Mouse (Mus musculus): Measurements from ENCODE around the gene Dmkn.

Dmkn gene

GRCm38 (mm10) chr7:30761769-30762352 is 1.7 kb upstream of the Dmkn start:
- DNase-seq (ENCODE audit: low read depth in 1 of 2, low spot score in 2 of 2), result peak; percentile 21 to 42

- no peak for DNase-seq (ENCODE audit: low read depth in 1 of 2, low spot score in 2 of 2)
Observed at GRCm38 (mm10) chr7:30765173-30765572, 1.6 kb downstream of the Dmkn start.

GRCm38 (mm10) chr7:30766408-30766807 is 2.9 kb downstream of the Dmkn start:
- no peak for DNase-seq (ENCODE audit: low read depth in 1 of 2, low spot score in 2 of 2)

DNA sequence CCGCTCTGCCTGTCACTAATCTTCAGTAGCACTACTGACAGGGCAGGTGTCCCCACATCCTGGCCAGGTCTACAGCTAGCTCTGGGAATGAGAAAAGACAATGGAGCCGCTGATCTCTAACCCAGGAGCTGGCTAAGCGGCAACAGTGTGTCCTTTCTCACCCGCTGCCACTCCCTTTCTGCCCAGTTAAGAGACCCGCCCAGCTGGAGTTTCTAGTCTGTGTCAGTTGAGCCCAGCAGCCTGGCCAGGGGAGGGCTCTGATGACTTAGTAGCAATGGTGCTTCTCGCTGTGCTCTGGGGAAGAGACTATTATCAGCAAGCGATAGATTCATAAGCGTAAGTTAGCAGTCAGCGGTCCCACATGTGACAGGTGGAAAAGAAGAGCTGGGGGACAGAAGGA is 5.7 kb downstream of the Dmkn start:
- no peak for DNase-seq (ENCODE audit: low read depth in 1 of 2, low spot score in 2 of 2)

DNA sequence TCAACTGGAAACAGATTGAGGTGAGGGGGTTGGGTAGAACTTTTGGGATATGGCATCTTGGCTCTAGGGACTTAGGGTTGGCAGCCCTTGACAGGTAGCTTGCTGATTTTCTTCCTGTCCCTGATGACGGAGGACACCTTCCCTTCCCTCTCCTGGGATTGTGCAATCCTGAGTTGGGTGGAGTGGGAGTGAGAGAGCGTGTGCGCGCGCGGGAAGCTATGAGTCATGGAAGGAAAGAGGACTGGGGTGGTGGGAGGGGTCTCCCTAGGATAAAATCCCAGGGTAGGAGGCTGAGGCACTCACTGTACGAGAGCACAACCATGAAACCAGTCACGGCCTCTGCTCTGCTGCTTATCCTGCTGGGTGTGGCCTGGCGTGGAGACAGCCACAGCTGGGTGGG is 12.5 kb downstream of the Dmkn start:
- no peak for DNase-seq (ENCODE audit: low read depth in 1 of 2, low spot score in 2 of 2)

DNA sequence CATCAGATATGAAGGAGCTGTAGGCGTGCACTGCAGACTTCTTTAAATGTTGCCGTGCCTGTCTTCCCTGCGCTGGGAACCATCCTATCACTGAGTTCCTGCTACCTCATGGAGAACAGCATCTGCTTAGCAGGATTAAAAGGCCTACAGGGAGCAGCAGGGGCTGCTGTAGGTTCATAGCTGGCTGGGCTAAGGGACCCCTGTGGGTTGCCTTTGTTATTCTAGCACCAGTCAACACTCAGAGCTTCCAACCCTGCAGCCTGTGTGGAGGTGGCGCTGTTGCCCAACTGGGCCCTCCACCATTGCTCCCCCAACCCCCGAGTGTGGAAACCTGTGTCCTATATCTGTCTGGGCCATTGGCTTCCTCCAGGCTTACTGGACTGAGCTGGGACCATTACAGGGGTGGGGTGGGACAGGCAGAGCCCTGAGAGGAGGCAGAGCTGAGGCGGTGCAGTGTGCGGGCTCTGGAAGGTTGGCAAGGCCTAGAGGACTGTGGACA is 13.6 kb downstream of the Dmkn start:
- DNase-seq (ENCODE audit: low read depth in 1 of 2, low spot score in 2 of 2), result no peak

DNA sequence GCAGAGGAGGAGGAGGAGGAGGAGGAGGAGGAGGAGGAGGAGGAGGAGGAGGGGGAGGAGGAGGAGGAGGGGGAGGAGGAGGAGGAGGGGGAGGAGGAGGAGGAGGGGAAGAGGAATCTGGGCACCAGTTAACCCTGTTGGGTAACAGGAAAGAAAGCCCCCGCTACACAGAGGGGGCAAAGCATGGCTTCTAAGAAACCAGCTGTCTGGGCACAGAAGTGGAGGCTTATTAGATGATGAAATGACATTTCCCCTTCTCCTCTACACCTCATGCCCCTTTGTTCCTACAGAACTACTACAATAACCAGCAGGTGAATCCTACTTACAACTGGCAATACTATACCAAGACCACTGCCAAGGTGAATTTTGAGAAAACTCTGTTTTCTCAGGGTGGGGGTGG is 14.4 kb downstream of the Dmkn start:
- DNase-seq (ENCODE audit: low read depth in 1 of 2, low spot score in 2 of 2), result no peak

- no peak for DNase-seq (ENCODE audit: low read depth in 1 of 2, low spot score in 2 of 2)
Observed at GRCm38 (mm10) chr7:30781792-30782191, 18.2 kb downstream of the Dmkn start.

GRCm38 (mm10) chr7:30782658-30783057 is 19.1 kb downstream of the Dmkn start:
- no peak for DNase-seq (ENCODE audit: low read depth in 1 of 2, low spot score in 2 of 2)

GRCm38 (mm10) chr7:30785154-30785553 is 21.6 kb downstream of the Dmkn start:
- DNase-seq (ENCODE audit: low read depth in 1 of 2, low spot score in 2 of 2), result no peak

- DNase-seq (ENCODE audit: low read depth in 1 of 2, low spot score in 2 of 2), result no peak
Observed at GRCm38 (mm10) chr7:30785721-30786546, 22.4 kb downstream of the Dmkn start.

DNA sequence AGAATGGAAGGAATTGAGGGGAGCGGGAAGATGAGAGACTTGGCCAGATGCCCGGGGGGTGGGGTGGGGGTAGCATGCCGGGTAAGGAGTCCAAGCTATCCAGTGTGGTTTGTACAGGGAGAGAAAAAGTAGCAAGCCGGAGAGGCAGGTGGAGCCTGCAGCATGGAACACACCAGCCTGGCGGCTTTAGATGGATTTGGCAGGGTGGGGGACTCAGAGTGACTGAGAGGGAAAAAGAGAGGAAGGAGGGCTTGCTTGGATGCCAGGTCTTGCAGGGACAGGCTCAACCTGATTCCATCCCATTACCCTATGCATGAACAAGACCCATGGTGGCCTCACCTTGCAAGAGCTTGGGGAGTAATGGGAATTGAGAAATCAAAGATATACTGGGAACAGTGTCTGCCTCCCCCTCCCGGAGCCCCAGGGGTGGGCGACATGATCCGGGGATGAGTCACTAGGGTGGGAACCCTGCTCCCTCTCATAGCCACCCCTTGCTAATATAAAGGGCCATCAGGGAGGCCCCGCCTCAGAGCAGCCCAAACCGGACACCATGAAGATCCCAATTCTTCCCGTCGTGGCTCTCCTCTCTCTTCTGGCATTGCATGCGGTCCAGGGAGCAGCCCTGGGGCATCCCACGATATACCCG is 23.9 kb downstream of the Dmkn start, which contains the start of gene Krtdap:
TSS of gene Krtdap (plus strand) at position 520 of the 646 bp plus-strand sequence.
- no peak for DNase-seq (ENCODE audit: low read depth in 1 of 2, low spot score in 2 of 2)

DNA sequence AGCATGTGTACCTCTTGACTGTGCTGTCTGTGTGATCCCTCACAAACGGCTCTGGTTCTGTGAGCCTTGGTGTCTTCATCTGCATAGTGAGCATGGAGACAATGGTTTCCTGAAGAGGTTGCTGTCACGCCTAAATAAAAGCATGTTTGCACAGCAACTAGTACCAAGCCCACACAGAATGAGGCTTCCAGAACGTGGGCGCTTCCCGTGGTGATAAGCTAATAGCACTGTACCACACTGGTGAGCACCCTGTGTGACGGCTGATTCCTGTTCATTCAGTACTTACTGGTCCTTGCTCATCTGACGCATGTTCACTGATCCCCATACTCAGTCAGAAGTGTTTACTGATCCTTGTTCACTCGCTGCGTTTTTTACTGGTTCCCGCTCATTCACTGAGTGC is 26.6 kb downstream of the Dmkn start:
- no peak for DNase-seq (ENCODE audit: low read depth in 1 of 2, low spot score in 2 of 2)

- DNase-seq (ENCODE audit: low read depth in 1 of 2, low spot score in 2 of 2), result no peak
Observed at GRCm38 (mm10) chr7:30791921-30792320, 28.4 kb downstream of the Dmkn start.

- no peak for DNase-seq (ENCODE audit: low read depth in 1 of 2, low spot score in 2 of 2)
Observed at GRCm38 (mm10) chr7:30794921-30795320, 31.4 kb downstream of the Dmkn start.

DNA sequence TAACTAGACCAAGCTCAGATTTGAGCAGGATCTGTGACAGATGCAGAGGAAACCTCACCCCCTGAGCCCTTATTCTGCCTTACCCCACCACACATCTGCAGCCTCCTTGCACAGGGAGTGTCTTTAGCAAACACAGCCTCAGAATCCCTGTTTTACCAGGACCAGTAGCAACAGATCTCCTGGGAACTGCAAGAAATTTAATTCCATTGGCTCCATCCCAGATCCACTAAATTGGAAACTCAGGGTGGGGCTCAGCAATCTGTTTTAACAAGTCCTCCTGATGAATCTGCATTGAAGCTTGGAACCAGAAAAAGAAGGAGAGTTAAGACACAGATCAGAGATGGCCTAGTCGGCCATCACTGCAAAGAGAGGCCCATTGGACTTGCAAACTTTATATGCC is 33.2 kb downstream of the Dmkn start:
- no peak for DNase-seq (ENCODE audit: low read depth in 1 of 2, low spot score in 2 of 2)

DNA sequence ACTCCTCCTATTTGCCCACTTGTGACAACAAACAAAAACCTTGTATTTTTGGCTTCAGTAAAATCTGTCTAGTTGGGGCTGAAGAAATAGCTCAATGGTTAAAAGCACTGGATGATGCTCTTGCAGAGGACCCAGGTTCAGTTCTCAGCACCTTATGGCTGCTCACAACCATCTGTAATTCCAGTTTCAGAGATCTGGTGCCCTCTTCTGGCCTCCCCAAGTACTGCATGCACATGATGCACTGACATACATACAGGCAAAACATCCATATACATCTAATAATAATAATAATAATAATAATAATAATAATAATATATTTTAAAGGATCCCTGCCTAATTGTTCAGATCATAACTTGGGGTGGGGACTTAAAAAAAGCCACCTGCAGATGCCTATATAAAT is 37.1 kb downstream of the Dmkn start:
- no peak for DNase-seq (ENCODE audit: low read depth in 1 of 2, low spot score in 2 of 2)

GRCm38 (mm10) chr7:30803256-30803655 is 39.7 kb downstream of the Dmkn start:
- no peak for DNase-seq (ENCODE audit: low read depth in 1 of 2, low spot score in 2 of 2)

GRCm38 (mm10) chr7:30804026-30804715 is 40.6 kb downstream of the Dmkn start:
- no peak for DNase-seq (ENCODE audit: low read depth in 1 of 2, low spot score in 2 of 2)

DNA sequence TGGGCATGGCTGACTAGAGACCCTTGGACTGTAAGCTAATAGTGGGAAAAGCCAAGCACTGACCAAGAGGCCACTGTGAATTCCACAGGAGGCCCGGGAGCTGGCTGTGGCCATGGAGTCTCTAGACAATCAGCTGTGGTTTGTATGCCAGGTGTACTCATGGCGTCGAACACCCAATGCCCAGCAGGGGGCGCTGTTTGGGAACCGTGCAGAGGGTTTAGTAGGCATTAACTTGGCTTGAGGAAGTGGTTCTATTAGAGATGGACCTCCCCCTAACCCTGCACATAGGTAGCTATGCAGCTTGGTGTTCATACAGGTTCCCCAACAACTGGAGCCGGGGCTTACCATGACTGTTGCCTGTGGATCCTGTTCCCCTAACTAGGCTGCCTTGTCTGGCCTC is 42.4 kb downstream of the Dmkn start:
- peak; percentile 29 to 59 for DNase-seq (ENCODE audit: low read depth in 1 of 2, low spot score in 2 of 2)

DNA sequence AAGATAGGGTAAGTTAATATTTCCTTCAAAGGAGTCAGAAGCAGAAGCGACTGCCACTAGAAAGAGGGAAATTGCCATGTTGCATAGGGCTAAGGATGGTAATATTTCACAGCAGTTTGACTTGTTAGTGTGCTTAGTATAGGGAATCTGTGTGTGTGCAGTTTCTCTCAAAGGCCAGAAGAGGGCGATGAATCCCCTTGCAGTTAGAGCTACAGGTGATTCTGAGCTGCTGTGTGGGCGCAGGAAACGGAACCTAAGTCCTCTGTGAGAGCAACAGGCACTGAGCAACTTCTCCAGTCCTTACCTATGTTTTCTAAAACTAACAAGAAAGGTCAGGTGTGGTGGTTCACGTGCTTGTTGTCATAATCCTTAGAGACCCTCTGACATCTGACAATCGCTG is 46.8 kb downstream of the Dmkn start:
- DNase-seq (ENCODE audit: low read depth in 1 of 2, low spot score in 2 of 2), result no peak
